ENCODE assay signal across 18 mouse cellular contexts in the genomic region with DNA sequence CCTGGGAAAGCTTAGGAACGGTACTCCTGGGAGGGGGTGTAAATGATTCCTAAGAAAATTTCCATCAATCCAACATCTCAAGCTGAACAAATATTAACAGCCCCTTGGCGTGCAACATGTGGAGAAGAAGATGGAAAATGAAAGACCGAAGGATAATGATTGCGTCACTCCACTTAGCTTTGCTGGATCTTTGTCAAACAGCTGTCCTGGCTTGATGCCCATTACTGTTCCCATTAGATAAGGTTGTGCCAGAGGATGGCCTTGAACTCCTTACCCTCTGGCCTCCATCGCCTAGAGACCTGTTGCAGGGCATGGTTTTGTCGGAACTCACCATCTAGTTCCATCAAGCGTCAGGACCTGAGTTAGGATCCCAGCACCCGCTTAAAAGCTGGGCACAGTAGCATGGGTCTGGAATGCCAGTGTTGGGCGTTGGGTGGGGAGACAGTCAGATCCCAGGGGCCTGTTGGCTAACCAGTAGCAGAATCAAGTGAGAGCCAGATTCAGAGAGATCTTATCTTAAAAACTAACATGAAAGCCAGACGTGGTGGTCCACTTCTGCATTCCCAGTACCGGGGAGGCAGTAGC. TPM values are rescaled to one million over a fixed set of nuclear protein-coding genes. Genes with fewer than 3 reads are reported as not detected.
DNase-seq lines count a peak whose midpoint lies in the region; ATAC-seq and TF ChIP-seq lines count a peak whose summit lies in the region.
"Had no signal": no experiment of that assay in that cellular context is flagged by ENCODE, and none has a peak within 500 bp of the region (broad histone marks: within the 10 kb centered on the region; RNA-seq: fewer than 3 reads in every experiment).

No protein-coding gene starts in this region.

- no peaks in the 10 kb centered on the region for H3K9me3 ChIP-seq in lung, embryonic 14.5 days (ENCODE audit: low read depth, low read length)
- H3K9me3 ChIP-seq in lung, postnatal 0 days (ENCODE audit: low read length), result no peaks in the 10 kb centered on the region
- no peaks in the 10 kb centered on the region for H3K9me3 ChIP-seq in midbrain, postnatal 0 days (ENCODE audit: low read length)
- H3K9me3 ChIP-seq in embryonic facial prominence, embryonic 10.5 days, result no peaks in the 10 kb centered on the region
- H3K9me3 ChIP-seq in midbrain, embryonic 14.5 days (ENCODE audit: control insufficient read depth, low read length), result no peaks in the 10 kb centered on the region
- H3K9me3 ChIP-seq: embryonic facial prominence, embryonic 12.5 days; forebrain, embryonic 12.5 days; liver, embryonic 13.5 days had no signal

- whole genome bisulfite sequencing in lung, embryonic 14.5 days, result 64% methylated on average over 11 of the region's 11 CpGs
- WGBS in lung, postnatal 0 days, result 52% methylated on average over 11 of the region's 11 CpGs
- 86% methylated on average over 11 of the region's 11 CpGs for WGBS in midbrain, postnatal 0 days
- whole genome bisulfite sequencing in embryonic facial prominence, embryonic 10.5 days, result 88% methylated on average over 11 of the region's 11 CpGs
- WGBS in midbrain, embryonic 14.5 days, result 92% methylated on average over 11 of the region's 11 CpGs

- H3K9ac ChIP-seq in lung, embryonic 14.5 days, result no peak overlapping the region
- H3K9ac ChIP-seq in lung, postnatal 0 days (replicated peaks; ENCODE audit: low read depth), result no peak overlapping the region
- no peak overlapping the region for H3K9ac ChIP-seq in midbrain, postnatal 0 days (replicated peaks; ENCODE audit: low read length, poor library complexity, severe bottlenecking)
- H3K9ac ChIP-seq in midbrain, embryonic 14.5 days (replicated peaks; ENCODE audit: low read length), result no peak overlapping the region
- H3K9ac ChIP-seq: embryonic facial prominence, embryonic 12.5 days; forebrain, embryonic 12.5 days; liver, embryonic 13.5 days had no signal

- no peak overlapping the region for H3K4me3 ChIP-seq in lung, embryonic 14.5 days (ENCODE audit: low read depth, low read length)
- no peak overlapping the region for H3K4me3 ChIP-seq in lung, postnatal 0 days (ENCODE audit: low read depth, low read length)
- no peak overlapping the region for H3K4me3 ChIP-seq in midbrain, postnatal 0 days (ENCODE audit: low read depth, low read length)
- H3K4me3 ChIP-seq in embryonic facial prominence, embryonic 10.5 days, result no peak overlapping the region
- H3K4me3 ChIP-seq in midbrain, embryonic 14.5 days (replicated peaks; ENCODE audit: low read depth, low read length), result no peak overlapping the region
- H3K4me3 ChIP-seq: embryonic facial prominence, embryonic 12.5 days; forebrain, embryonic 12.5 days; layer of hippocampus, adult 2 months; liver, embryonic 13.5 days had no signal

- peak; percentile 46 for DNase-seq in lung, embryonic 14.5 days
- no peak for DNase-seq in lung, postnatal 0 days (ENCODE audit: low spot score)
- peak; percentile 39 for DNase-seq in NIH3T3 (ENCODE audit: low read depth)
- peak; percentile 71 for DNase-seq in gastrocnemius, adult 18-20 months (ENCODE audit: low spot score)
- DNase-seq in heart, postnatal 36 days, result peak; percentile 60 to 63
- no peak for DNase-seq in midbrain, postnatal 0 days (ENCODE audit: low spot score)
- DNase-seq in embryonic facial prominence, embryonic 10.5 days (ENCODE audit: low spot score), result no peak
- DNase-seq in midbrain, embryonic 14.5 days, result no peak
- DNase-seq: cerebellum, postnatal 10 days; kidney, adult 9 months; liver, embryonic 13.5 days had no signal

- intact Hi-C loops in heart, postnatal 36 days (cut with DNase I), result loop anchor here (10.0 kb wide), 1 partner anchor 306 kb away; no protein-coding TSS in a partner anchor

- H3K27ac ChIP-seq in lung, embryonic 14.5 days (ENCODE audit: low read depth), result no peak overlapping the region
- H3K27ac ChIP-seq in lung, postnatal 0 days (ENCODE audit: low read length), result no peak overlapping the region
- H3K27ac ChIP-seq in midbrain, postnatal 0 days (ENCODE audit: low read depth, low read length), result no peak overlapping the region
- H3K27ac ChIP-seq in embryonic facial prominence, embryonic 10.5 days (replicated peaks), result no peak overlapping the region
- H3K27ac ChIP-seq in midbrain, embryonic 14.5 days (replicated peaks; ENCODE audit: low read depth, low read length), result no peak overlapping the region
- H3K27ac ChIP-seq: embryonic facial prominence, embryonic 12.5 days; forebrain, embryonic 12.5 days; hindbrain, postnatal 0 days; layer of hippocampus, adult 2 months; liver, embryonic 13.5 days had no signal

- no peak for TF ChIP-seq EP300 in lung, postnatal 0 days (IDR thresholded peaks at IDR 0.05)

- no peak overlapping the region for H3K4me2 ChIP-seq in lung, embryonic 14.5 days
- no peak overlapping the region for H3K4me2 ChIP-seq in lung, postnatal 0 days (replicated peaks; ENCODE audit: low read depth, low read length)
- no peak overlapping the region for H3K4me2 ChIP-seq in midbrain, postnatal 0 days (ENCODE audit: low read depth, low read length, poor library complexity, severe bottlenecking)
- H3K4me2 ChIP-seq in midbrain, embryonic 14.5 days (ENCODE audit: low read length), result no peak overlapping the region
- H3K4me2 ChIP-seq: embryonic facial prominence, embryonic 12.5 days; forebrain, embryonic 12.5 days; liver, embryonic 13.5 days had no signal

- no peak for TF ChIP-seq CTCF in lung, embryonic 14.5 days (IDR thresholded peaks at IDR 0.05; ENCODE audit: low read depth)
- no peak for TF ChIP-seq CTCF in lung, postnatal 0 days (IDR thresholded peaks at IDR 0.05)
- no peak for TF ChIP-seq CTCF in midbrain, postnatal 0 days (IDR thresholded peaks at IDR 0.05)

- no peaks in the 10 kb centered on the region for H3K27me3 ChIP-seq in lung, embryonic 14.5 days (ENCODE audit: insufficient read depth, low read length)
- no peaks in the 10 kb centered on the region for H3K27me3 ChIP-seq in lung, postnatal 0 days (replicated peaks; ENCODE audit: insufficient read depth, low read length)
- no peaks in the 10 kb centered on the region for H3K27me3 ChIP-seq in midbrain, postnatal 0 days (ENCODE audit: insufficient read depth, low read length)
- no peaks in the 10 kb centered on the region for H3K27me3 ChIP-seq in embryonic facial prominence, embryonic 10.5 days (replicated peaks; ENCODE audit: low read depth, poor library complexity, severe bottlenecking)
- no peaks in the 10 kb centered on the region for H3K27me3 ChIP-seq in midbrain, embryonic 14.5 days (ENCODE audit: control insufficient read depth, insufficient read depth, low read length)
- H3K27me3 ChIP-seq: CH12.LX; embryonic facial prominence, embryonic 12.5 days; forebrain, embryonic 12.5 days; liver, embryonic 13.5 days had no signal

- no peaks in the 10 kb centered on the region for H3K4me1 ChIP-seq in lung, embryonic 14.5 days (ENCODE audit: insufficient read depth)
- no peaks in the 10 kb centered on the region for H3K4me1 ChIP-seq in lung, postnatal 0 days (ENCODE audit: insufficient read depth, low read depth, low read length)
- 0 out of 2 replicates have a peak, but pooled peaks cover under 1% of the 10 kb centered on the region for H3K4me1 ChIP-seq in midbrain, postnatal 0 days (ENCODE audit: insufficient read depth, low read length)
- H3K4me1 ChIP-seq in embryonic facial prominence, embryonic 10.5 days, result peaks cover 4% of the 10 kb centered on the region; the same call in 1 of the 2 replicates
- H3K4me1 ChIP-seq in midbrain, embryonic 14.5 days (ENCODE audit: control insufficient read depth, insufficient read depth, low read length), result no peaks in the 10 kb centered on the region

- H3K36me3 ChIP-seq in lung, embryonic 14.5 days (ENCODE audit: insufficient read depth), result no peaks in the 10 kb centered on the region
- H3K36me3 ChIP-seq in lung, postnatal 0 days (ENCODE audit: insufficient read depth, low read length), result no peaks in the 10 kb centered on the region
- no peaks in the 10 kb centered on the region for H3K36me3 ChIP-seq in midbrain, postnatal 0 days (ENCODE audit: insufficient read depth, low read length)
- H3K36me3 ChIP-seq in embryonic facial prominence, embryonic 10.5 days (replicated peaks), result no peaks in the 10 kb centered on the region
- no peaks in the 10 kb centered on the region for H3K36me3 ChIP-seq in midbrain, embryonic 14.5 days (ENCODE audit: control insufficient read depth, insufficient read depth, low read length)
- H3K36me3 ChIP-seq: embryonic facial prominence, embryonic 12.5 days; forebrain, embryonic 12.5 days; liver, embryonic 13.5 days had no signal

- no peak for ATAC-seq in lung, embryonic 14.5 days (ENCODE audit: insufficient read depth)
- ATAC-seq in lung, postnatal 0 days, result no peak
- ATAC-seq in midbrain, postnatal 0 days (ENCODE audit: low FRiP score), result no peak
- no peak for ATAC-seq in midbrain, embryonic 14.5 days (ENCODE audit: low FRiP score, low TSS enrichment)
- ATAC-seq: hindbrain, postnatal 0 days had no signal

RNA-seq across cellular contexts. Expression of a gene that starts 2.3 kb away (rescaled TPM):
- not detected in 2 replicates for polyA plus RNA-seq in lung, embryonic 14.5 days (2014; fragmentation: Nextera tagmentation; extraction: Ambion mirVana)
- 0.19 TPM in 1 of 2 replicates, not detected in the other for polyA plus RNA-seq in lung, postnatal 0 days (2015; fragmentation: Nextera tagmentation; extraction: Ambion mirVana)
- not detected for total RNA-seq in gastrocnemius, adult 18-20 months (2021)
- not detected for total RNA-seq in heart, postnatal 36 days (2021)
- total RNA-seq in midbrain, postnatal 0 days (2014; rRNA removed), result not detected in 2 replicates
- not detected in 2 replicates for polyA plus RNA-seq in midbrain, postnatal 0 days (2015; fragmentation: Nextera tagmentation; extraction: Ambion mirVana)
- not detected in 2 replicates for polyA plus RNA-seq in embryonic facial prominence, embryonic 10.5 days (2016; fragmentation: Nextera tagmentation; extraction: Ambion mirVana)
- polyA plus RNA-seq in midbrain, embryonic 14.5 days (2014; fragmentation: Nextera tagmentation; extraction: Ambion mirVana), result not detected in 2 replicates
- total RNA-seq: CH12.LX; hindbrain, postnatal 0 days; layer of hippocampus, adult 2 months had no signal
- polyA plus RNA-seq: embryonic facial prominence, embryonic 12.5 days; forebrain, embryonic 12.5 days; heart, embryonic 16.5 days; hindbrain, postnatal 0 days; liver, embryonic 13.5 days; spleen, adult 2 months had no signal

RNA-seq across cellular contexts. Expression of a gene that starts 21.4 kb away (rescaled TPM):
- polyA plus RNA-seq in lung, embryonic 14.5 days (2014; fragmentation: Nextera tagmentation; extraction: Ambion mirVana), result not detected in 2 replicates
- polyA plus RNA-seq in lung, postnatal 0 days (2015; fragmentation: Nextera tagmentation; extraction: Ambion mirVana), result 0.11 and 0.12 TPM in 2 replicates
- total RNA-seq in gastrocnemius, adult 18-20 months (2021), result 10 to 100 TPM; 35.8 to 73.6 TPM
- total RNA-seq in heart, postnatal 36 days (2021), result 1 to 10 TPM; 2.1 to 2.5 TPM
- total RNA-seq in midbrain, postnatal 0 days (2014; rRNA removed), result 0.24 and 0.27 TPM in 2 replicates
- 0.21 and 0.33 TPM in 2 replicates for polyA plus RNA-seq in midbrain, postnatal 0 days (2015; fragmentation: Nextera tagmentation; extraction: Ambion mirVana)
- not detected in 2 replicates for polyA plus RNA-seq in embryonic facial prominence, embryonic 10.5 days (2016; fragmentation: Nextera tagmentation; extraction: Ambion mirVana)
- polyA plus RNA-seq in midbrain, embryonic 14.5 days (2014; fragmentation: Nextera tagmentation; extraction: Ambion mirVana), result 0.13 TPM in 1 of 2 replicates, not detected in the other
- total RNA-seq: CH12.LX had no signal
- polyA plus RNA-seq: embryonic facial prominence, embryonic 12.5 days; forebrain, embryonic 12.5 days; liver, embryonic 13.5 days; spleen, adult 2 months had no signal

Comparison
In these comparisons a context has a peak if more than half of its experiments do, and no peak if none do; other contexts are left out.
1. DNase-seq: peak in lung, embryonic 14.5 days (single experiment), NIH3T3 (single experiment), gastrocnemius, adult 18-20 months (single experiment) and heart, postnatal 36 days (2 of 2); none in lung, postnatal 0 days (single experiment), midbrain, postnatal 0 days (single experiment), embryonic facial prominence, embryonic 10.5 days (single experiment) and midbrain, embryonic 14.5 days (single experiment).